Mouse (Mus musculus): ENCODE measurements at regions not wholly inside any gene's neighbourhood (a gene's known extent, or its start where the extent isn't known, plus 50 kb on each side); places are given as distances from the start of the nearest gene placed in this dataset.

DNA sequence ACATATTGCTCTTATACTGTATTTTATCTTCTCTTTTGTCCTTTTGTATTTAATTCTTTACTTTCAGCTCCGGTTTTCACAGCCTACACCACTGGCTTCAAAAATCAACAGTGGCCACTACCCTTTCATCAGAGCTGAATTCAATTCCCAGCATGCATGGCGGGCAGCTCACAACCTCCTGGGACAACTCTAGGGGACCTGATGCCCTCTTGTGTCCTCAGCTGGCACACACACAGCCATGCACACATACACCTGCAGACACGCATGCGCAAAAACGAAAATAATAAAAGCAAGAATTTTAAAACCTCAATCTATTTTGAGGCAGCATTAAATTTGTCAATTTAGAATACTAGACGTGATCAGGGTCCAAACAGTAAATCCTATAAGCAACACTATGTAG is 82.6 kb upstream of the Samsn1 start:
- no peak overlapping the region for H3K27ac ChIP-seq (replicated peaks; ENCODE audit: low read depth, low read length)
- WGBS, result 76% methylated on average over 6 of the region's 6 CpGs
- no peaks in the 10 kb centered on the region for H3K27me3 ChIP-seq (ENCODE audit: control insufficient read depth, insufficient read depth, low read length)
- DNase-seq (ENCODE audit: low spot score) (no peak), ATAC-seq (ENCODE audit: low FRiP score, low read depth) (no peak)
- H3K4me3 ChIP-seq (replicated peaks; ENCODE audit: low read length), result no peak overlapping the region
- H3K36me3 ChIP-seq (ENCODE audit: control insufficient read depth, insufficient read depth, low read length), result no peaks in the 10 kb centered on the region
- no peaks in the 10 kb centered on the region for H3K9me3 ChIP-seq (ENCODE audit: control insufficient read depth, low read length)
- no peak overlapping the region for H3K9ac ChIP-seq (ENCODE audit: low read depth, low read length, severe bottlenecking)
- no peaks in the 10 kb centered on the region for H3K4me1 ChIP-seq (ENCODE audit: control insufficient read depth, insufficient read depth, low read length)
- no peak for TF ChIP-seq POLR2A (IDR thresholded peaks at IDR 0.05; ENCODE audit: borderline replicate concordance, extremely low read depth, insufficient read depth, insufficient read length)
- H3K4me2 ChIP-seq (replicated peaks; ENCODE audit: low read depth, low read length, severe bottlenecking), result no peak overlapping the region

DNA sequence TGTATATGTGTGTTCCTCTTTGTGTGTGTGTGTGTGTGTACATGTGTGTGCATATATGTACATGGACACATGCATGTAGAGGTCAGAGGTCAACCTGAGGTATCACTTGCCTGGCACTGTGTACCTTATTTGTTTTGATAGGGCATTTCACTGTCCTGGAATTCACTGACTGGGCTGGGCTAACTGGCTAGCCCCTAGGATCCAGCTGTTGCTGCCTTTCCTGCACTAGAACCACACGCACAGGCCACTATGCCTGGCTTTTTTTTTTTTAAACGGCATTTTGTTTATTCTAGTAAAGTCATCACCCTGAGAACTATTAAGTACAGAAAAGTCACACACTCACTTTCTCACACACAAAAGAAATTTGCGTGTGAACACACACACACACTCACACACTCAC is 79.7 kb upstream of the Samsn1 start:
- Histone ChIP-seq H3K4me1 (ENCODE audit: control insufficient read depth, insufficient read depth, low read length) (no peaks in the 10 kb centered on the region), H3K9ac (ENCODE audit: low read depth, low read length, severe bottlenecking) (no peak overlapping the region), H3K4me3 (replicated peaks; ENCODE audit: low read length) (no peak overlapping the region), H3K9me3 (ENCODE audit: control insufficient read depth, low read length) (no peaks in the 10 kb centered on the region), H3K36me3 (ENCODE audit: control insufficient read depth, insufficient read depth, low read length) (no peaks in the 10 kb centered on the region), H3K4me2 (replicated peaks; ENCODE audit: low read depth, low read length, severe bottlenecking) (no peak overlapping the region), H3K27ac (replicated peaks; ENCODE audit: low read depth, low read length) (no peak overlapping the region), H3K27me3 (ENCODE audit: control insufficient read depth, insufficient read depth, low read length) (no peaks in the 10 kb centered on the region)
- 68% methylated on average over 3 of the region's 3 CpGs for WGBS
- DNase-seq (ENCODE audit: low spot score), result no peak
- ATAC-seq (ENCODE audit: low FRiP score, low read depth), result no peak
- no peak for TF ChIP-seq POLR2A (IDR thresholded peaks at IDR 0.05; ENCODE audit: borderline replicate concordance, extremely low read depth, insufficient read depth, insufficient read length)

- H3K4me3 ChIP-seq (replicated peaks; ENCODE audit: low read length), result no peak overlapping the region
- no peak overlapping the region for H3K27ac ChIP-seq (replicated peaks; ENCODE audit: low read depth, low read length)
- H3K4me2 ChIP-seq (replicated peaks; ENCODE audit: low read depth, low read length, severe bottlenecking), result no peak overlapping the region
- H3K27me3 ChIP-seq (ENCODE audit: control insufficient read depth, insufficient read depth, low read length), result no peaks in the 10 kb centered on the region
- H3K9ac ChIP-seq (ENCODE audit: low read depth, low read length, severe bottlenecking), result no peak overlapping the region
- no peaks in the 10 kb centered on the region for H3K36me3 ChIP-seq (ENCODE audit: control insufficient read depth, insufficient read depth, low read length)
- ATAC-seq (ENCODE audit: low FRiP score, low read depth) (no peak), DNase-seq (ENCODE audit: low spot score) (no peak)
- 68% methylated on average over 9 of the region's 9 CpGs for WGBS
- no peaks in the 10 kb centered on the region for H3K9me3 ChIP-seq (ENCODE audit: control insufficient read depth, low read length)
- TF ChIP-seq POLR2A (IDR thresholded peaks at IDR 0.05; ENCODE audit: borderline replicate concordance, extremely low read depth, insufficient read depth, insufficient read length), result no peak
- H3K4me1 ChIP-seq (ENCODE audit: control insufficient read depth, insufficient read depth, low read length), result no peaks in the 10 kb centered on the region
These were observed 75.7 kb upstream of the Samsn1 start for GRCm38 (mm10) chr16:76097808-76098207.

DNA sequence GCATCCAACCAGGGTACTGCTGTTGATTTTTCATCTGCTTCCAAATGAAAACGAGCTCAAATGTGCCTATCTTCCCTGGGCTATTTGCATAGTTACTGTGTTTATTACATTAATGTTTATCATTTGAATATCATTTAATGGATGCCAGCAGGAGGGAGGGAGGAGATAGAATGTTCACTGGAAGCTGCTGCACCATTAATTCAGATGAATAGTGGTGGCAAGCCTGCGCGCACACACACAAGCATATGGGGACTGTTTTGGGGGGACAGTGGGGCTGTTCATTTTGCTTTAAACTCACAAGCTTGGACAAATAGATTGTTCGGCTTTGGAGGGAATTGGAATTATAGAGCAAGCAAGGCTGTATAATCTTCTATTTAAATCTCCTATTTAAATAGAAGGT is 74.3 kb upstream of the Samsn1 start:
- Histone ChIP-seq H3K9me3 (ENCODE audit: control insufficient read depth, low read length) (no peaks in the 10 kb centered on the region), H3K27me3 (ENCODE audit: control insufficient read depth, insufficient read depth, low read length) (no peaks in the 10 kb centered on the region), H3K27ac (replicated peaks; ENCODE audit: low read depth, low read length) (no peak overlapping the region), H3K4me3 (replicated peaks; ENCODE audit: low read length) (no peak overlapping the region), H3K4me1 (ENCODE audit: control insufficient read depth, insufficient read depth, low read length) (no peaks in the 10 kb centered on the region), H3K4me2 (replicated peaks; ENCODE audit: low read depth, low read length, severe bottlenecking) (no peak overlapping the region), H3K36me3 (ENCODE audit: control insufficient read depth, insufficient read depth, low read length) (no peaks in the 10 kb centered on the region), H3K9ac (ENCODE audit: low read depth, low read length, severe bottlenecking) (no peak overlapping the region)
- no peak for DNase-seq (ENCODE audit: low spot score)
- no peak for ATAC-seq (ENCODE audit: low FRiP score, low read depth)
- TF ChIP-seq POLR2A (IDR thresholded peaks at IDR 0.05; ENCODE audit: borderline replicate concordance, extremely low read depth, insufficient read depth, insufficient read length), result no peak
- 88% methylated on average over 4 of the region's 4 CpGs for WGBS

DNA sequence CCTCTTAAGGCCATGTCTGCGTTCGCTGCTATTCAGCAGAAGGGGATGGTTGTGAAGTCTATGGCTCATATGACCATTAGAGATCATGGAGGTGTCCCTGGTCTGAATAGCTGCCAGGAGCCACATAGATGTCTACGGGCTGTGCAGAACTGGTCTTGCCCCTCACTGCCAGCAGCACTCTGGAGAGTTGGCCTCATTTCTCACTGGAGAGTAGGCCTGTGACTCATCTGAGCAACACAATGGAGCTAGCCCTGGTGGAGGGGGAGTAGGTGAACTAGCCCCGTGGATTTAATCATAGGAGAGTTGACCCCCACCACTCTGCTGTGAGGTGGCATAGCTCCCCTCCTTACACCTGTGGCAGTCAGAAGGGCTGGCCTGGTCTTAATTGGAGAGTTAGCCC is 63.3 kb upstream of the Samsn1 start:
- Histone ChIP-seq H3K9me3 (ENCODE audit: control insufficient read depth, low read length) (no peaks in the 10 kb centered on the region), H3K36me3 (ENCODE audit: control insufficient read depth, insufficient read depth, low read length) (no peaks in the 10 kb centered on the region), H3K9ac (ENCODE audit: low read depth, low read length, severe bottlenecking) (no peak overlapping the region), H3K27ac (replicated peaks; ENCODE audit: low read depth, low read length) (no peak overlapping the region), H3K4me1 (ENCODE audit: control insufficient read depth, insufficient read depth, low read length) (no peaks in the 10 kb centered on the region), H3K4me2 (replicated peaks; ENCODE audit: low read depth, low read length, severe bottlenecking) (no peak overlapping the region), H3K4me3 (replicated peaks; ENCODE audit: low read length) (no peak overlapping the region), H3K27me3 (ENCODE audit: control insufficient read depth, insufficient read depth, low read length) (no peaks in the 10 kb centered on the region)
- DNase-seq (ENCODE audit: low spot score), result no peak
- 94% methylated on average over 4 of the region's 4 CpGs for WGBS
- TF ChIP-seq POLR2A (IDR thresholded peaks at IDR 0.05; ENCODE audit: borderline replicate concordance, extremely low read depth, insufficient read depth, insufficient read length), result no peak
- ATAC-seq (ENCODE audit: low FRiP score, low read depth), result no peak

DNA sequence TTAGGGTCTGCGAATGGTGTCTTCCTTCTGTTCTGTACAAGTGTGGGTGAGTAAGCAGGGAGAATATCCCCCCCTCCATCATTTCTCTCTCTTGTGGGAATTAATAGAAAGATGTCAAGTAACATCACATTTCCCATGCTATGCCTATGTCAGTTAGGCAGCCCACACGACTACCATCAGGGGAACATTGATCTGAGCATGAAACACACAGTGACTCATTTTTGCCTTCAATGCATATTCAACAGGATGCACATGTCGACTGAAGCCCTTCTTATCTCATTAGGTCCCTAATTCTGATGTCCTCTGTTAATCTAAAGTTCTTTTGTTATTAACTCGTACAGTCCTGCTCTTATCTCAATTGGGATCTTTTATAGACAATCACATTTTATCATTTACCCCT is 60.4 kb upstream of the Samsn1 start:
- Histone ChIP-seq H3K27ac (replicated peaks; ENCODE audit: low read depth, low read length) (no peak overlapping the region), H3K4me1 (ENCODE audit: control insufficient read depth, insufficient read depth, low read length) (no peaks in the 10 kb centered on the region), H3K9ac (ENCODE audit: low read depth, low read length, severe bottlenecking) (no peak overlapping the region), H3K4me3 (replicated peaks; ENCODE audit: low read length) (no peak overlapping the region), H3K27me3 (ENCODE audit: control insufficient read depth, insufficient read depth, low read length) (no peaks in the 10 kb centered on the region), H3K36me3 (ENCODE audit: control insufficient read depth, insufficient read depth, low read length) (no peaks in the 10 kb centered on the region), H3K9me3 (ENCODE audit: control insufficient read depth, low read length) (no peaks in the 10 kb centered on the region), H3K4me2 (replicated peaks; ENCODE audit: low read depth, low read length, severe bottlenecking) (no peak overlapping the region)
- DNase-seq (ENCODE audit: low spot score), result no peak
- 87% methylated on average over 4 of the region's 4 CpGs for WGBS
- ATAC-seq (ENCODE audit: low FRiP score, low read depth), result no peak
- TF ChIP-seq POLR2A (IDR thresholded peaks at IDR 0.05; ENCODE audit: borderline replicate concordance, extremely low read depth, insufficient read depth, insufficient read length), result no peak

All from limb, embryonic 14.5 days (tissue).